Mouse (Mus musculus) midbrain, embryonic 10.5 days (tissue): ENCODE results near the gene Cdk2ap2. TPM values are rescaled to one million over a fixed set of nuclear protein-coding genes. Genes with fewer than 3 reads are reported as not detected.

ENCODE experiments used
- DNase-seq: peaks from one replicate; pipeline ENCODE4 v3.0.0-alpha.2; 2017; ENCODE audit warnings: low spot score
- H3K27ac ChIP-seq: fragments of 300-500 bp; sonication (generic); replicated peaks from 2 replicates; pipeline ENCODE4 v1.5.1; 2016; ENCODE audit warnings: mild to moderate bottlenecking
- H3K27me3 ChIP-seq: fragments of 300-500 bp; sonication (generic); 2 replicates; pipeline ENCODE4 v1.6.1; 2016; ENCODE audit warnings: low read depth, mild to moderate bottlenecking; ENCODE audit not compliant: poor library complexity, severe bottlenecking
- H3K36me3 ChIP-seq: fragments of 300-500 bp; sonication (generic); 2 replicates; pipeline ENCODE4 v1.6.1; 2016; ENCODE audit warnings: mild to moderate bottlenecking, moderate library complexity
- H3K4me1 ChIP-seq: fragments of 300-500 bp; sonication (generic); 2 replicates; pipeline ENCODE4 v1.6.1; 2016
- H3K4me3 ChIP-seq: fragments of 300-500 bp; sonication (generic); 2 replicates; pipeline ENCODE4 v1.5.1; 2016; ENCODE audit warnings: mild to moderate bottlenecking, moderate library complexity
- H3K9me3 ChIP-seq: fragments of 300-500 bp; sonication (generic); replicated peaks from 2 replicates; pipeline ENCODE4 v1.6.1; 2016; ENCODE audit warnings: mild to moderate bottlenecking
- WGBS: fragments of 180-500 bp; shearing (Covaris S2); methylation state at CpG from one replicate; pipeline ENCODE4 v1.1.7; 2016; 5-methylcytosine and 5-hydroxymethylcytosine counted together
- polyA plus RNA-seq: library from polyadenylated mRNA; unstranded; fragments of >200 nt; fragmentation: Nextera tagmentation; extraction: Ambion mirVana; gene quantifications from 2 replicates; pipeline ENCODE4 v1.2.1, GENCODE M21; 2016

The Cdk2ap2 gene
- polyA plus RNA-seq, 1 experiment from 2014 or later, result 82.5 TPM

DNA sequence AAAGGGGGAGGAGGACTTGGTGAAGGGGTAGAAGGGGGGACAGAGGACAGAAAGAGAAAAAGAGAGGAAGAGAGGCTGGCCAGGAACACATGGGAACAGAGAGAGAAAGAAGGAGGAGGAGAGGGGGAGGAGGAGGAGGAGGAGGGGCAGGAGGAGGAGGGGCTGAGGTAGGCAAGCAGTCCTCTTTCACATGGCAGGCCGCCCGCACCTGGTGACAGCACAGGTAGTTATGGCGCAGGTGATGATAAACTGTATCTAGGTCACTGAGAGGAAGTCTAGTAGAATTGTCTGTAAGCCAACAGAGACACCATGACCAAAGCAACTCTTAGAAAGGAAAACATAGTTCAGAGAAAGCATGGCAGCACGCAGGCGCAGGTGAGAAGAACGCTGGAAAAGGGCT lies 25.6 kb upstream of the Cdk2ap2 start:
- H3K36me3 ChIP-seq, result no peaks in the 10 kb centered on the region
- 89% methylated on average over 6 of the region's 6 CpGs for WGBS
- 0 out of 2 replicates have a peak, but pooled peaks cover 1% of the 10 kb centered on the region for H3K9me3 ChIP-seq
- no peaks in the 10 kb centered on the region; the same call in 1 of the 2 replicates for H3K4me1 ChIP-seq
- DNase-seq, result no peak
- no peaks in the 10 kb centered on the region for H3K27me3 ChIP-seq
- H3K4me3 ChIP-seq, result no peak overlapping the region
- no peak overlapping the region for H3K27ac ChIP-seq

DNA sequence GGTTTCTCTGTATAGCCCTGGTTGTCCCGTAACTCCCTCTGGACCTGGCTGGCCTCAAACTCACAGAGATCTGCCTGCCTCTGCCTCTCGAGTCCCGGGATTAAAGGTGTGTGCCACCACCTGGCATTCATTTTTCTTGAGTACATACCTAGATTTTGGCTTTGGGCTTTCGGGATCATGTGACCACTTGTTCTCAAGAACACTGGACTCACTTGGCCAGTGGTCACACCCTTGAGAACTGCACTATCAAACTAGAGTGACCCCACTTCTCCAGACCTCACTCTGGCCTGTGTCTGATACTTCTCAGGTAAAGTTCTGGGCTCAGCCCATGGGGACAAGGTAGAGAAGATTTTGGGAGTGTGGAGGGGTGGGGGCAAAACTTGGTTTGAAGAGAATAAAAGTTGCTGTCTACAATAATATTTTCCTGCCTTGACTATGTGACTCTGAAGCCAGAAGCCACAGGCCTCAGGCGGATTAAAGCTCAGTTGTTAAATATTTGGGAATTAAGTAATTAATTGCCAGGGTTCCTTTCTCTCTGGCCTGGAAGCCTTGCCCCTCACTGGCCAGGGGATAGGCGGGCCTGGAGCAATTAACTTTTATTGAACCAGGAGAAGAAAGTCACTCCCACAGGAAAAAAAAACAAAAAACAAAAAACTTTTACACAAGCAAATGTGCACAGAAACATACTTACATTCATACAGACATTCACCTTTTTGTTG lies 24.1 kb upstream of the Cdk2ap2 start:
- WGBS, result 84% methylated on average over 6 of the region's 6 CpGs
- no peak overlapping the region for H3K27ac ChIP-seq
- no peak overlapping the region for H3K4me3 ChIP-seq
- 0 out of 2 replicates have a peak, but pooled peaks cover 3% of the 10 kb centered on the region for H3K9me3 ChIP-seq
- H3K27me3 ChIP-seq, result no peaks in the 10 kb centered on the region
- H3K36me3 ChIP-seq, result no peaks in the 10 kb centered on the region
- H3K4me1 ChIP-seq, result no peaks in the 10 kb centered on the region; the same call in 1 of the 2 replicates
- DNase-seq, result no peak

DNA sequence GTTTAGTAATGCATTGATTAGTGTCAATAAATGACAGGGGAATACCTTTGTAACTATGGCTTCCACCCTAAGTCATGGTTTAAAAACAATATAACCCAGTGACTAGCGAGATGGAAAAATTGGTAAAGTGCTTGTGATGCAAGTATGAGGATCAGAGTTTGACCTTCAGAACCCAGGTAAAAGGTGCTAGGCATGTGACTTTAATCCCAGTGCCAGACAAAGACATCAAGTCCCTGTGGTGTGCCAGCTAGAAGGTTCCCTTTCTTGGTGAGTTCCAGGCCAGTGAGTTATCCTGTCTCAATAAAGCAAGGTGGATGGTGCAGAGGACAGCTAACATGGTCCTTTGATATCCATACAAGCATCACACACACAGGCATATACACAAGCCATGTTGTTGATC lies 21.5 kb upstream of the Cdk2ap2 start:
- Histone ChIP-seq H3K4me3 (no peak overlapping the region), H3K36me3 (no peaks in the 10 kb centered on the region), H3K27me3 (no peaks in the 10 kb centered on the region), H3K27ac (no peak overlapping the region), H3K4me1 (no peaks in the 10 kb centered on the region), H3K9me3 (0 out of 2 replicates have a peak, but pooled peaks cover 3% of the 10 kb centered on the region)
- no peak for DNase-seq
- 81% methylated on average over 1 of the region's 1 CpGs for WGBS

DNA sequence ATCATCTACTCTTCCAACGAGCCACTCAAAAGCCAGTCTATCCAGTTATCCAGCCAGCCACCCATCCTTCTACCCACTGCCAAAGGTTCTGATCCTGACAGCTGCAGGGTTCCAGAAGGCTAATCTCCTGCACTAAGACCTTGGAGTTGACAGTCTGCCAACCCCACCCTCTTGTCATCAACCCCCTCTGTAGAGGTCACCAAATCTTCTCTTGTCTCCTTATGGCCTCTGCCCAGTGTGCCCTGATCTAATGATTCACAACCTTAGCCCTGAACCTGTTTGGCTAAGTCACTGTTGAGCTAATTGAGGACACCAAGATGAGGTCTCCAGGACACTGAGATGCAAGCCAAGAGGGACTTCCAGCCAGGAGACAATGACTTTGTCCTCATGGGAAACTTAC lies 17.4 kb upstream of the Cdk2ap2 start:
- Histone ChIP-seq H3K27ac (no peak overlapping the region), H3K9me3 (0 out of 2 replicates have a peak, but pooled peaks cover 3% of the 10 kb centered on the region), H3K27me3 (peaks cover 7% of the 10 kb centered on the region; the same call in 1 of the 2 replicates), H3K4me3 (no peak overlapping the region), H3K4me1 (peaks cover 9% of the 10 kb centered on the region; the same call in 1 of the 2 replicates), H3K36me3 (no peaks in the 10 kb centered on the region)
- no peak for DNase-seq
- 84% methylated on average over 1 of the region's 1 CpGs for WGBS

DNA sequence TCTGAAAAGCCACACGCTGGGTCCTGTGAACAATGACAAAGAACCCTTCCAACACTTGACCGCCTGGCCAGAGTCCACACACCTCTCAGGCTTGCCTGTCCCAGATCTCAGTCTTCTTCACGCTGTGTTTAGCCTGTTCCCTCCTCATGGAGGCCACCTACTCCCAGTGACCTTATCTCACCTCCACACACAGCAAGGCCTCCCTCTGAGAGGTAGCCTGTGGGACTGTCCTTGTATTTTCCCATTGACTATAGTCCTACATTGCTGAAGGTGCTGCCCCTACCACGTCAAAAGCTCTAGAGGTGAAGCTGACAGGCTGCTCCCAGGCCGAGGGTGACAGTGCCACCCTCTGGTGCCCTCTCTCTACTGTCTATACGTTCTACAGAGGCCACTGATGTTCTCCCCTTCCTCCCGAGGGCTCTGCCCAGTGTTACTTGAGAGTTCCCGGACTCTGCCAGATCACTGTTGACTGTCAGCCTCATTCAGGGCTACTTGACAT lies 16.4 kb upstream of the Cdk2ap2 start:
- no peak for DNase-seq
- no peak overlapping the region for H3K27ac ChIP-seq
- H3K9me3 ChIP-seq, result 0 out of 2 replicates have a peak, but pooled peaks cover 3% of the 10 kb centered on the region
- peaks cover 9% of the 10 kb centered on the region; the same call in 1 of the 2 replicates for H3K4me1 ChIP-seq
- H3K27me3 ChIP-seq, result peaks cover 7% of the 10 kb centered on the region; the same call in 1 of the 2 replicates
- no peak overlapping the region for H3K4me3 ChIP-seq
- WGBS, result 70% methylated on average over 8 of the region's 8 CpGs
- no peaks in the 10 kb centered on the region for H3K36me3 ChIP-seq

DNA sequence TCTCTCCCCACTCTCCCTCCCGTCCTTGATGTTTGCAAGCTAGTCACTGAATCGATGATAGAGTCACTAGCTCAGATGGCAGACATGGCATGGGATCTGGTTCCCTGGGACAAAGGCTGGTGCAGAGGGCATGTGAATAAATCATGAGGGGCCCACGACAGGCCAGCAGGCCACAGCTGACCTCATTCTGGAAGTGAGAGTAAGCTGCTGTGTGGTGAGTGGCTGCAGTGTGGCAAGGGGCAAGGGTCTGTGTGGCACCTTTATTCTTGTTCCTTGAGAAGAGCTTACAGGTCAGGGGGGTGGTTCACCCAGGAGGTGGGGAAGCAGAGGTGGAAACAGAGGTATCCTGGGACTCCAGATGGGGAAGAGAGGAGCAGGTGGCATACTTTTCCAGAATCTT lies 15.6 kb upstream of the Cdk2ap2 start, which contains the start of gene Cabp2:
Cabp2 (plus strand) TSS at position 185 of the 400 bp plus-strand sequence.
- WGBS, result 80% methylated on average over 3 of the region's 3 CpGs

DNA sequence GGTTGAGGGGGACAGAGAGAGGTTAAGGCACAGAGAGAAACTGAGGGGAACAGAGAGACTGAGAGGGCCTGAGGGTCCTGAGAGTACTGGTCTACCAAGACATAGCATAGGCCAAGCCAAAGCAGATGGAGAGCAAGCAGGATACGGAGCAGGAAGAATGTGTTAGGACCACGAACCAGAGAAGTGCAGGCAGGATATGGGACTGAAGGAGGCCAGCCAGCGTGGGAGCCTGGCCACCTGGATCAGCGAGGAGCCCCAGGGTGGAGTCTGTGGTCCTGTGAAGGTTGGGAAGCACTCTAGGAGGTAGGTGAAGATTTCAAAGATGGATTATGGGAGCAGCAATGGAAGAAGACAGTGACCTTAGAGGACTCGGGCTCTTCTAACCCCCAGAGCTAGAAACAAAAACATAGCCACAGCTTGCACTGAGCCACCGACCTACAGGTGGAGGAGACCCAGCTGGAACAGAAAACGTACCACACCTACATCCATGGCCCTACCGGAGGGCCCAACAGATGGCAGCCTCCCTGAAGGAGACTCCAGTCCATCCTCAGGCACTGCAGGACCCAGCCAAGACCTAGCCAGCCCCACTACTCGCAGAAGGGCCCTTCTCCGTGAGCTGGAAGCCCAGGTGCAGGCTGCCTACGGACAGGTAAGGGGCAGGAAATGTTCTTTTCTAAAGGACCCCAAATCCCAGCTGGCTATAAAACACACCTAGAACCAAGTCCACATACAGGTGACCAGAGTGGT lies 14.6 kb upstream of the Cdk2ap2 start:
- H3K27ac ChIP-seq, result no peak overlapping the region
- no peak for DNase-seq

More for the DNA sequence above, 15.6 kb upstream of the Cdk2ap2 start, which contains the start of gene Cabp2:
- no peak within 1 kb of the TSS for H3K27ac ChIP-seq
- H3K4me3 ChIP-seq, result no peak within 1 kb of the TSS
- 0 out of 2 replicates have a peak, but pooled peaks cover 2% of the 10 kb centered on the region for H3K9me3 ChIP-seq
- H3K4me1 ChIP-seq, result peaks cover 9% of the 10 kb centered on the region; the same call in 1 of the 2 replicates
- DNase-seq, result no peak
- peaks cover 7% of the 10 kb centered on the region; the same call in 1 of the 2 replicates for H3K27me3 ChIP-seq
- H3K36me3 ChIP-seq, result no peaks in the 10 kb centered on the region

DNA sequence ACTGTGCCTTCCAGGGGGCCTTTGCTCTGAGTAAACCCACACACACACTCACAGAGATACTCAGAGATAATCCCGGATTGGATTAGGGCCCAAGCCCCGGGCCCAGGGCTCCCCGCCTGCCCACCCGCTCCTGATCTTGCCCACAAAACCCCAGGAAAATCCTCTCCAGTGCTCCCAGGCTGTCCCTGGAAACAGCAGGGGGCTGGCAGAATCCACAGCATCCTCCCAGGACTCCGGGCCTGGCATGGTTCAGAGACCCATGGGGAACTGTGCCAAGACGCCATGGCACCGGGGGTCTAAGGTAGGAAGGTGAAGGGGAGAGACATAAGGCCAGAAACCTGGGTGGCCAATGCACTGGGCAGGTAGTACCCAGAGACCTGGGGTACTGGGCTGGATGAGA lies 13.7 kb upstream of the Cdk2ap2 start:
- Histone ChIP-seq H3K27ac (no peak overlapping the region), H3K9me3 (no peaks in the 10 kb centered on the region), H3K4me1 (peaks cover 9% of the 10 kb centered on the region; the same call in 1 of the 2 replicates), H3K27me3 (peaks cover 7% of the 10 kb centered on the region; the same call in 1 of the 2 replicates), H3K4me3 (no peak overlapping the region), H3K36me3 (no peaks in the 10 kb centered on the region)
- DNase-seq, result no peak
- 75% methylated on average over 7 of the region's 7 CpGs for WGBS

More for the DNA sequence above, 14.6 kb upstream of the Cdk2ap2 start:
- no peaks in the 10 kb centered on the region for H3K36me3 ChIP-seq
- H3K9me3 ChIP-seq, result no peaks in the 10 kb centered on the region
- H3K4me3 ChIP-seq, result no peak overlapping the region
- H3K4me1 ChIP-seq, result peaks cover 9% of the 10 kb centered on the region; the same call in 1 of the 2 replicates
- peaks cover 7% of the 10 kb centered on the region; the same call in 1 of the 2 replicates for H3K27me3 ChIP-seq
- WGBS, result 90% methylated on average over 11 of the region's 11 CpGs

DNA sequence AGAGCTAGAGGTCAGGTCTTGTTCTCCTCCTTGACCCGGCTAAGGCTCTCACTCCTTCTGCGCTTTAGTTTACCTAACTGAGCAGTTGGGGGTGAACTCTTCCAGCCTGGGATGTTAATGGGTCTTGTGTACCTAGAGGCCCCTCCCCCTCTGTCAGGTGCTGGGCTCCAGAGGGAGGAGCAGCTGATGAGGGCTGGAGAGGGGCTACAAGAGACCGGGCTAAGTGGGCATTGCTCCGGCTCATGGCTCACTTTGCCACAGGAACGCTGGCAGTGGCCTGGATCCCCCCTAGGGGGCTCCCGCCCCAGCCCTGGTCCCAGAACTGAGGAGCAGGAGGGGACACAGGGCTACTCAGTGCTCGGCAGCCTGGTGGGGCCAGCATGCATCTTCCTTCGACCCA lies 13.2 kb upstream of the Cdk2ap2 start:
- Histone ChIP-seq H3K36me3 (no peaks in the 10 kb centered on the region), H3K4me1 (peaks cover 9% of the 10 kb centered on the region; the same call in 1 of the 2 replicates), H3K9me3 (no peaks in the 10 kb centered on the region), H3K27ac (no peak overlapping the region), H3K4me3 (no peak overlapping the region), H3K27me3 (peaks cover 7% of the 10 kb centered on the region; the same call in 1 of the 2 replicates)
- no peak for DNase-seq
- 33% methylated on average over 8 of the region's 8 CpGs for WGBS

DNA sequence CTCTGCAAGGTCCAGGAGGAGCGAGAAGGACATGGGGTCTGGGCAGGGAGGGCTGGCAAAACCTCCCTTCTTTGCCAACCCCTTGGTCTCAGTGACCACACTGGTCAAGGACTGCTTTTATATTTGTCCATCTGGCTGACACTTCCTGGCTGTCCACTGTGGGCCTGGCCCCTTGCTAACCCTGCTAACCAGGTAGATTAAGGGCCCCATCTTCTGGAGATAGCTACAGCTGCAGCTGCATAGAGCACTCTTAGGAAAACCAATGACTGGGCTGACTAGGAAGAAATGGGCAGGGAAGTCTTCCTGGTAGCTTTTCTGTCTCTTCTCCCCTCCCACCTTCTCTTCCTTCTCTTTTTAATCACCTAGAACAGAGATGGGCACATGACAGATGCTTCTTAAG lies 12.0 kb upstream of the Cdk2ap2 start:
- H3K27ac ChIP-seq, result no peak overlapping the region
- H3K9me3 ChIP-seq, result no peaks in the 10 kb centered on the region
- no peak overlapping the region for H3K4me3 ChIP-seq
- H3K27me3 ChIP-seq, result peaks cover 7% of the 10 kb centered on the region; the same call in 1 of the 2 replicates
- H3K36me3 ChIP-seq, result no peaks in the 10 kb centered on the region
- 89% methylated on average over 1 of the region's 1 CpGs for WGBS
- H3K4me1 ChIP-seq, result peaks cover 9% of the 10 kb centered on the region; the same call in 1 of the 2 replicates
- DNase-seq, result no peak

DNA sequence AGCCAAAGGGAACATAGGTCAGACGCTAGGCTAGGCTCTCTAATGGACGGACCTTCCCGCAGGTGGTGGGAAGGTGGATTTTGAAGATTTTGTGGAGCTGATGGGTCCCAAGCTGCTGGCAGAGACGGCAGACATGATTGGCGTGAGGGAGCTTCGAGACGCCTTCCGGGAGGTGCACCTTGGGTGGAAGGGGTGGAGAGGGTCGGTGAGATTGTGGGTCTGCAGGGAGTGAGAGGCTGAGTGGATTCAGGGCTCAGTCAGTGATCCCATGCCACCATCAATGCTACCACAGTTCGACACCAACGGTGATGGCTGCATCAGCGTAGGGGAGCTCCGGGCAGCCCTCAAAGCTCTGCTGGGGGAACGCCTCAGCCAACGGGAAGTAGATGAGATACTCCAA lies 10.8 kb upstream of the Cdk2ap2 start:
- Histone ChIP-seq H3K4me3 (no peak overlapping the region), H3K9me3 (no peaks in the 10 kb centered on the region), H3K27ac (no peak overlapping the region), H3K27me3 (peaks cover 7% of the 10 kb centered on the region; the same call in 1 of the 2 replicates), H3K36me3 (no peaks in the 10 kb centered on the region), H3K4me1 (peaks cover 9% of the 10 kb centered on the region; the same call in 1 of the 2 replicates)
- 92% methylated on average over 15 of the region's 15 CpGs for WGBS
- DNase-seq, result no peak

DNA sequence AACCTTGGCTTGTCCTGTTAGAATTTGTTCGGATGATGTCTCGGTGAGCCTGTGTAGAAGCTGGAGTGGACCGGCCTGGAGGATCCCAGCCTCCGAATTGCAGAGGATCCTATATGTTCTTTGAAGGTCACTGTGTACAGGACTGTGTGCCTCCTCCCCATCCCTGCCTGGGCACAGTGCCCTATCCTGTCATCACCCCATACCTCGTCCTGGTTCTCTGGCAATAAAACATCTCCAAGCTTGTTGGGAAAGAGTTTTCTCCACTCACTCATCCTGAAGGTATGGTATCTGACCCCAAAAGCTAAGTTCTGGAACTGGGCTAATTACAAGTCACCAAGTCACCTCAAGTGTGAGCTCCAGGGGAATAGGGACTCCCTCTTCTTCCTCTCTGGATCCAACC lies 9.9 kb upstream of the Cdk2ap2 start:
- H3K4me1 ChIP-seq, result peaks cover 9% of the 10 kb centered on the region; the same call in 1 of the 2 replicates
- H3K4me3 ChIP-seq, result no peak overlapping the region
- no peaks in the 10 kb centered on the region for H3K9me3 ChIP-seq
- 91% methylated on average over 5 of the region's 5 CpGs for WGBS
- no peaks in the 10 kb centered on the region for H3K36me3 ChIP-seq
- no peak for DNase-seq
- H3K27me3 ChIP-seq, result peaks cover 7% of the 10 kb centered on the region; the same call in 1 of the 2 replicates
- no peak overlapping the region for H3K27ac ChIP-seq
